Mouse (Mus musculus): Measurements from ENCODE around the gene Nrap. TPM values are rescaled to one million over a fixed set of nuclear protein-coding genes. Genes with fewer than 3 reads are reported as not detected.
"Not testable (repeated sequence)": the region's sequence is repeated elsewhere in the genome, so short reads cannot be mapped to it uniquely, and the experiment has no call there.

The Nrap gene
- polyA plus RNA-seq, 1 experiment from 2014 or later: 0.41 TPM

- 45% methylated on average over 7 of the region's 7 CpGs for WGBS
- H3K36me3 ChIP-seq (ENCODE audit: control insufficient read depth, insufficient read depth, low read length): no peaks in the 10 kb centered on the region
- no peaks in the 10 kb centered on the region for H3K27me3 ChIP-seq (ENCODE audit: control insufficient read depth, insufficient read depth, low read length)
- no peak overlapping the region for H3K9ac ChIP-seq (ENCODE audit: low read length)
- no peak overlapping the region for H3K27ac ChIP-seq (replicated peaks)
- no peak overlapping the region for H3K4me3 ChIP-seq (ENCODE audit: low read depth, low read length)
- H3K9me3 ChIP-seq (ENCODE audit: control insufficient read depth, low read length): no peaks in the 10 kb centered on the region
- TF ChIP-seq EP300 (optimal IDR thresholded peaks at IDR 0.05): no peak
- TF ChIP-seq CTCF (IDR thresholded peaks at IDR 0.05; ENCODE audit: low read depth): no peak
- peaks cover 3% of the 10 kb centered on the region; the same call in 1 of the 2 replicates for H3K4me1 ChIP-seq (replicated peaks; ENCODE audit: control insufficient read depth, insufficient read depth)
- DNase-seq (ENCODE audit: low spot score) (no peak), ATAC-seq (ENCODE audit: low FRiP score, low TSS enrichment) (no peak)
- H3K4me2 ChIP-seq (replicated peaks; ENCODE audit: low read depth): no peak overlapping the region
Measured at GRCm38 (mm10) chr19:56367778-56368177, 22.1 kb downstream of the Nrap start.

GRCm38 (mm10) chr19:56366625-56367024 lies 23.2 kb downstream of the Nrap start:
- Histone ChIP-seq H3K4me3 (ENCODE audit: low read depth, low read length) (no peak overlapping the region), H3K9me3 (ENCODE audit: control insufficient read depth, low read length) (no peaks in the 10 kb centered on the region), H3K27ac (replicated peaks) (peak overlapping the region; percentile 30), H3K9ac (ENCODE audit: low read length) (no peak overlapping the region), H3K4me2 (replicated peaks; ENCODE audit: low read depth) (no peak overlapping the region), H3K4me1 (replicated peaks; ENCODE audit: control insufficient read depth, insufficient read depth) (peaks cover 3% of the 10 kb centered on the region; the same call in 1 of the 2 replicates), H3K36me3 (ENCODE audit: control insufficient read depth, insufficient read depth, low read length) (no peaks in the 10 kb centered on the region), H3K27me3 (ENCODE audit: control insufficient read depth, insufficient read depth, low read length) (no peaks in the 10 kb centered on the region)
- no peak for DNase-seq (ENCODE audit: low spot score)
- WGBS: 59% methylated on average over 9 of the region's 9 CpGs
- ATAC-seq (ENCODE audit: low FRiP score, low TSS enrichment): no peak; the same call in 1 of the 2 replicates
- no peak for TF ChIP-seq CTCF (IDR thresholded peaks at IDR 0.05; ENCODE audit: low read depth)
- TF ChIP-seq EP300 (optimal IDR thresholded peaks at IDR 0.05): no peak

GRCm38 (mm10) chr19:56366168-56366567 lies 23.7 kb downstream of the Nrap start:
- Histone ChIP-seq H3K27ac (replicated peaks) (peak overlapping the region; percentile 30), H3K9me3 (ENCODE audit: control insufficient read depth, low read length) (no peaks in the 10 kb centered on the region), H3K4me2 (replicated peaks; ENCODE audit: low read depth) (no peak overlapping the region), H3K4me1 (replicated peaks; ENCODE audit: control insufficient read depth, insufficient read depth) (peaks cover 3% of the 10 kb centered on the region; the same call in 1 of the 2 replicates), H3K9ac (ENCODE audit: low read length) (no peak overlapping the region), H3K36me3 (ENCODE audit: control insufficient read depth, insufficient read depth, low read length) (no peaks in the 10 kb centered on the region), H3K4me3 (ENCODE audit: low read depth, low read length) (no peak overlapping the region), H3K27me3 (ENCODE audit: control insufficient read depth, insufficient read depth, low read length) (no peaks in the 10 kb centered on the region)
- ATAC-seq (ENCODE audit: low FRiP score, low TSS enrichment) (no peak), DNase-seq (ENCODE audit: low spot score) (no peak)
- 68% methylated on average over 11 of the region's 11 CpGs for WGBS
- TF ChIP-seq CTCF (IDR thresholded peaks at IDR 0.05; ENCODE audit: low read depth) (no peak), EP300 (optimal IDR thresholded peaks at IDR 0.05) (no peak)

GRCm38 (mm10) chr19:56364563-56364962 lies 25.3 kb downstream of the Nrap start:
- Histone ChIP-seq H3K4me2 (replicated peaks; ENCODE audit: low read depth) (peak overlapping the region; percentile 6; the same call in 1 of the 2 replicates), H3K27me3 (ENCODE audit: control insufficient read depth, insufficient read depth, low read length) (no peaks in the 10 kb centered on the region), H3K9ac (ENCODE audit: low read length) (no peak overlapping the region), H3K4me3 (ENCODE audit: low read depth, low read length) (no peak overlapping the region), H3K4me1 (replicated peaks; ENCODE audit: control insufficient read depth, insufficient read depth) (peaks cover 3% of the 10 kb centered on the region; the same call in 1 of the 2 replicates), H3K36me3 (ENCODE audit: control insufficient read depth, insufficient read depth, low read length) (no peaks in the 10 kb centered on the region), H3K27ac (replicated peaks) (no peak overlapping the region), H3K9me3 (ENCODE audit: control insufficient read depth, low read length) (no peaks in the 10 kb centered on the region)
- no peak for DNase-seq (ENCODE audit: low spot score)
- no peak; the same call in 1 of the 2 replicates for ATAC-seq (ENCODE audit: low FRiP score, low TSS enrichment)
- WGBS: 50% methylated on average over 8 of the region's 8 CpGs
- no peak for TF ChIP-seq EP300 (optimal IDR thresholded peaks at IDR 0.05)
- TF ChIP-seq CTCF (IDR thresholded peaks at IDR 0.05; ENCODE audit: low read depth): no peak

- Histone ChIP-seq H3K4me1 (replicated peaks; ENCODE audit: control insufficient read depth, insufficient read depth) (peaks cover 3% of the 10 kb centered on the region; the same call in 1 of the 2 replicates), H3K4me3 (ENCODE audit: low read depth, low read length) (no peak overlapping the region), H3K27me3 (ENCODE audit: control insufficient read depth, insufficient read depth, low read length) (no peaks in the 10 kb centered on the region), H3K9ac (ENCODE audit: low read length) (no peak overlapping the region), H3K27ac (replicated peaks) (no peak overlapping the region), H3K36me3 (ENCODE audit: control insufficient read depth, insufficient read depth, low read length) (no peaks in the 10 kb centered on the region), H3K4me2 (replicated peaks; ENCODE audit: low read depth) (peak overlapping the region; percentile 6; the same call in 1 of the 2 replicates), H3K9me3 (ENCODE audit: control insufficient read depth, low read length) (no peaks in the 10 kb centered on the region)
- no peak for DNase-seq (ENCODE audit: low spot score)
- TF ChIP-seq CTCF (IDR thresholded peaks at IDR 0.05; ENCODE audit: low read depth) (peak; percentile 41), EP300 (optimal IDR thresholded peaks at IDR 0.05) (peak; percentile 34)
- ATAC-seq (ENCODE audit: low FRiP score, low TSS enrichment): no peak
- WGBS: 34% methylated on average over 15 of the region's 15 CpGs
Measured at GRCm38 (mm10) chr19:56363721-56364460, 25.9 kb downstream of the Nrap start.

GRCm38 (mm10) chr19:56358890-56359289 lies 30.9 kb downstream of the Nrap start:
- no peak overlapping the region for H3K27ac ChIP-seq (replicated peaks)
- 82% methylated on average over 2 of the region's 2 CpGs for WGBS
- H3K9ac ChIP-seq (ENCODE audit: low read length): no peak overlapping the region
- DNase-seq (ENCODE audit: low spot score) (no peak), ATAC-seq (ENCODE audit: low FRiP score, low TSS enrichment) (no peak)
- no peak for TF ChIP-seq EP300 (optimal IDR thresholded peaks at IDR 0.05)
- TF ChIP-seq CTCF (IDR thresholded peaks at IDR 0.05; ENCODE audit: low read depth): no peak
- H3K9me3 ChIP-seq (ENCODE audit: control insufficient read depth, low read length): no peaks in the 10 kb centered on the region
- H3K4me3 ChIP-seq (ENCODE audit: low read depth, low read length): no peak overlapping the region
- H3K4me1 ChIP-seq (replicated peaks; ENCODE audit: control insufficient read depth, insufficient read depth): no peaks in the 10 kb centered on the region
- H3K27me3 ChIP-seq (ENCODE audit: control insufficient read depth, insufficient read depth, low read length): no peaks in the 10 kb centered on the region
- H3K36me3 ChIP-seq (ENCODE audit: control insufficient read depth, insufficient read depth, low read length): no peaks in the 10 kb centered on the region
- no peak overlapping the region for H3K4me2 ChIP-seq (replicated peaks; ENCODE audit: low read depth)

GRCm38 (mm10) chr19:56357374-56357708 lies 32.5 kb downstream of the Nrap start:
- DNase-seq (ENCODE audit: low spot score); H3K9ac ChIP-seq (ENCODE audit: low read length); H3K4me2 ChIP-seq (replicated peaks; ENCODE audit: low read depth); H3K4me3 ChIP-seq (ENCODE audit: low read depth, low read length); H3K4me1 ChIP-seq (replicated peaks; ENCODE audit: control insufficient read depth, insufficient read depth); H3K36me3 ChIP-seq (ENCODE audit: control insufficient read depth, insufficient read depth, low read length); H3K27me3 ChIP-seq (ENCODE audit: control insufficient read depth, insufficient read depth, low read length); H3K9me3 ChIP-seq (ENCODE audit: control insufficient read depth, low read length); H3K27ac ChIP-seq (replicated peaks): not testable (repeated sequence)
- ATAC-seq (ENCODE audit: low FRiP score, low TSS enrichment): peak; percentile 15; the same call in 1 of the 2 replicates
- WGBS: 55% methylated on average over 2 of the region's 2 CpGs

All from stomach, postnatal 0 days (tissue).